Mouse (Mus musculus): ENCODE measurements at regions not wholly inside any gene's neighbourhood (a gene's known extent, or its start where the extent isn't known, plus 50 kb on each side); places are given as distances from the start of the nearest gene placed in this dataset.

GRCm38 (mm10) chr1:151112390-151112789 lies 69.9 kb upstream of the Gm47985 start:
- 34% methylated on average over 2 of the region's 2 CpGs for WGBS
- Histone ChIP-seq H3K9ac (ENCODE audit: low read depth, low read length) (no peak overlapping the region), H3K9me3 (ENCODE audit: control insufficient read depth) (no peaks in the 10 kb centered on the region), H3K27me3 (replicated peaks; ENCODE audit: control insufficient read depth, insufficient read depth, low read length) (no peaks in the 10 kb centered on the region), H3K4me3 (ENCODE audit: low read depth, low read length) (no peak overlapping the region), H3K36me3 (ENCODE audit: control insufficient read depth, insufficient read depth) (no peaks in the 10 kb centered on the region), H3K4me2 (replicated peaks; ENCODE audit: low read depth) (no peak overlapping the region), H3K27ac (ENCODE audit: low read depth, low read length) (no peak overlapping the region), H3K4me1 (replicated peaks; ENCODE audit: control insufficient read depth, insufficient read depth, low read length) (peaks cover 10% of the 10 kb centered on the region; the same call in 1 of the 2 replicates)
- ATAC-seq, result no peak
- no peak for TF ChIP-seq CTCF (IDR thresholded peaks at IDR 0.05; ENCODE audit: low read depth)

GRCm38 (mm10) chr1:151113199-151113598 lies 69.1 kb upstream of the Gm47985 start:
- Histone ChIP-seq H3K4me2 (replicated peaks; ENCODE audit: low read depth) (no peak overlapping the region), H3K9me3 (ENCODE audit: control insufficient read depth) (no peaks in the 10 kb centered on the region), H3K4me3 (ENCODE audit: low read depth, low read length) (no peak overlapping the region), H3K9ac (ENCODE audit: low read depth, low read length) (no peak overlapping the region), H3K27me3 (replicated peaks; ENCODE audit: control insufficient read depth, insufficient read depth, low read length) (no peaks in the 10 kb centered on the region), H3K36me3 (ENCODE audit: control insufficient read depth, insufficient read depth) (no peaks in the 10 kb centered on the region), H3K4me1 (replicated peaks; ENCODE audit: control insufficient read depth, insufficient read depth, low read length) (peaks cover 10% of the 10 kb centered on the region; the same call in 1 of the 2 replicates), H3K27ac (ENCODE audit: low read depth, low read length) (no peak overlapping the region)
- 57% methylated on average over 2 of the region's 2 CpGs for WGBS
- TF ChIP-seq CTCF (IDR thresholded peaks at IDR 0.05; ENCODE audit: low read depth), result no peak
- no peak for ATAC-seq

- no peak overlapping the region for H3K4me2 ChIP-seq (replicated peaks; ENCODE audit: low read depth)
- H3K27me3 ChIP-seq (replicated peaks; ENCODE audit: control insufficient read depth, insufficient read depth, low read length), result no peaks in the 10 kb centered on the region
- no peaks in the 10 kb centered on the region for H3K4me1 ChIP-seq (replicated peaks; ENCODE audit: control insufficient read depth, insufficient read depth, low read length)
- ATAC-seq, result no peak
- no peak overlapping the region for H3K27ac ChIP-seq (ENCODE audit: low read depth, low read length)
- 64% methylated on average over 4 of the region's 4 CpGs for WGBS
- no peaks in the 10 kb centered on the region for H3K9me3 ChIP-seq (ENCODE audit: control insufficient read depth)
- H3K36me3 ChIP-seq (ENCODE audit: control insufficient read depth, insufficient read depth), result no peaks in the 10 kb centered on the region
- H3K9ac ChIP-seq (ENCODE audit: low read depth, low read length), result no peak overlapping the region
- no peak overlapping the region for H3K4me3 ChIP-seq (ENCODE audit: low read depth, low read length)
- TF ChIP-seq CTCF (IDR thresholded peaks at IDR 0.05; ENCODE audit: low read depth), result no peak
Measured at GRCm38 (mm10) chr1:151118530-151118929, 63.8 kb upstream of the Gm47985 start.

DNA sequence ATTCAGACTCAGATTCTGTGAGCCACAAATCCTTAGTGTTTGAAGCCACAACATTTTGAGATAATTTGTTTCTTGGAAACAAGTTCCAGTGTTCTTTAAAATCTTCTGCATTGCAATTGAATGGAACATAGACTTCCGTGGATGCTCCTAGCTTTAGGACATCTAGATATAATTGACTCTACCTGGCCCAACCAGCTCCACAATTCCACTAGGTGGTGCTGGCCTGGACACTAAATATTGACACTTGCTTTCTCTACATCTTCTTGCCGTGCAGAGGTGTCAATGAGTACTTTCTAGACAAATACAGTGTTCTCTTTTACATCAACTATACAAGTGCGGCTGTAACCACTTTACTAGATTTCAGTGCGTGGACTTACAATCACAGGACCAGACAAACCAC lies 63.4 kb upstream of the Gm47985 start:
- no peaks in the 10 kb centered on the region for H3K9me3 ChIP-seq (ENCODE audit: control insufficient read depth)
- peak; percentile 62 for TF ChIP-seq CTCF (IDR thresholded peaks at IDR 0.05; ENCODE audit: low read depth)
- no peak overlapping the region for H3K9ac ChIP-seq (ENCODE audit: low read depth, low read length)
- ATAC-seq, result no peak
- no peaks in the 10 kb centered on the region for H3K36me3 ChIP-seq (ENCODE audit: control insufficient read depth, insufficient read depth)
- no peak overlapping the region for H3K27ac ChIP-seq (ENCODE audit: low read depth, low read length)
- no peaks in the 10 kb centered on the region for H3K27me3 ChIP-seq (replicated peaks; ENCODE audit: control insufficient read depth, insufficient read depth, low read length)
- no peaks in the 10 kb centered on the region for H3K4me1 ChIP-seq (replicated peaks; ENCODE audit: control insufficient read depth, insufficient read depth, low read length)
- H3K4me2 ChIP-seq (replicated peaks; ENCODE audit: low read depth), result no peak overlapping the region
- H3K4me3 ChIP-seq (ENCODE audit: low read depth, low read length), result no peak overlapping the region
- WGBS, result 80% methylated on average over 4 of the region's 4 CpGs

GRCm38 (mm10) chr1:151119566-151119965 lies 62.8 kb upstream of the Gm47985 start:
- no peaks in the 10 kb centered on the region for H3K9me3 ChIP-seq (ENCODE audit: control insufficient read depth)
- no peaks in the 10 kb centered on the region for H3K27me3 ChIP-seq (replicated peaks; ENCODE audit: control insufficient read depth, insufficient read depth, low read length)
- H3K9ac ChIP-seq (ENCODE audit: low read depth, low read length), result no peak overlapping the region
- no peak for TF ChIP-seq CTCF (IDR thresholded peaks at IDR 0.05; ENCODE audit: low read depth)
- no peak overlapping the region for H3K27ac ChIP-seq (ENCODE audit: low read depth, low read length)
- no peak overlapping the region for H3K4me2 ChIP-seq (replicated peaks; ENCODE audit: low read depth)
- H3K36me3 ChIP-seq (ENCODE audit: control insufficient read depth, insufficient read depth), result no peaks in the 10 kb centered on the region
- H3K4me3 ChIP-seq (ENCODE audit: low read depth, low read length), result no peak overlapping the region
- no peaks in the 10 kb centered on the region for H3K4me1 ChIP-seq (replicated peaks; ENCODE audit: control insufficient read depth, insufficient read depth, low read length)
- 80% methylated on average over 7 of the region's 7 CpGs for WGBS
- ATAC-seq, result no peak

DNA sequence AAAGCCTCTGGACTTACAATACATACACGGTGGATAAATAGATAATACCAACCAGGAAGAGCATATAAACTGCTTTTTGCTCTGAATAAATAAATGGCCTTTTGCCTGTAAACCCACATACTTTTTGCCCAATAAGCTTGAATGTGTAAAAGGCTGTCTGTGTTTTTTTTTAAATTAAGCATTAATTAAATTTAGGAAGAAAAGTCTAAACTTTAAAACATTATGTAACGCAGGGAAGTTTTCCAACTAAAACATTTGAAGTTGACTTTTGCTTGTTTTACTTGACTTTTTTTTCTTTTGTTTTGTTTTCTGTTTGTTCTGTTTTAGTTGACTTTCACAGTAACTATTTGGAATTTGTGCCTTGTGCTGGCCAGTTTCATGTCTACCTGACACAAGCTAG lies 60.7 kb upstream of the Gm47985 start:
- Histone ChIP-seq H3K4me1 (replicated peaks; ENCODE audit: control insufficient read depth, insufficient read depth, low read length) (no peaks in the 10 kb centered on the region), H3K9ac (ENCODE audit: low read depth, low read length) (no peak overlapping the region), H3K36me3 (ENCODE audit: control insufficient read depth, insufficient read depth) (no peaks in the 10 kb centered on the region), H3K9me3 (ENCODE audit: control insufficient read depth) (no peaks in the 10 kb centered on the region), H3K4me2 (replicated peaks; ENCODE audit: low read depth) (no peak overlapping the region), H3K4me3 (ENCODE audit: low read depth, low read length) (no peak overlapping the region), H3K27me3 (replicated peaks; ENCODE audit: control insufficient read depth, insufficient read depth, low read length) (no peaks in the 10 kb centered on the region), H3K27ac (ENCODE audit: low read depth, low read length) (no peak overlapping the region)
- 95% methylated on average over 2 of the region's 2 CpGs for WGBS
- ATAC-seq, result no peak
- TF ChIP-seq CTCF (IDR thresholded peaks at IDR 0.05; ENCODE audit: low read depth), result no peak

GRCm38 (mm10) chr1:151123964-151124363 lies 58.4 kb upstream of the Gm47985 start:
- H3K4me2 ChIP-seq (replicated peaks; ENCODE audit: low read depth), result no peak overlapping the region

More at GRCm38 (mm10) chr1:151123964-151124363, 58.4 kb upstream of the Gm47985 start:
- WGBS, result 65% methylated on average over 7 of the region's 7 CpGs
- H3K4me1 ChIP-seq (replicated peaks; ENCODE audit: control insufficient read depth, insufficient read depth, low read length), result no peaks in the 10 kb centered on the region
- no peak overlapping the region for H3K27ac ChIP-seq (ENCODE audit: low read depth, low read length)
- no peak overlapping the region for H3K4me3 ChIP-seq (ENCODE audit: low read depth, low read length)
- no peaks in the 10 kb centered on the region for H3K36me3 ChIP-seq (ENCODE audit: control insufficient read depth, insufficient read depth)
- no peak for ATAC-seq
- H3K9me3 ChIP-seq (ENCODE audit: control insufficient read depth), result no peaks in the 10 kb centered on the region
- no peak overlapping the region for H3K9ac ChIP-seq (ENCODE audit: low read depth, low read length)
- TF ChIP-seq CTCF (IDR thresholded peaks at IDR 0.05; ENCODE audit: low read depth), result no peak
- no peaks in the 10 kb centered on the region for H3K27me3 ChIP-seq (replicated peaks; ENCODE audit: control insufficient read depth, insufficient read depth, low read length)

All from intestine, postnatal 0 days (tissue).